Mouse (Mus musculus) stomach, embryonic 14.5 days (tissue): Measurements from ENCODE around the gene Erc1. TPM values are rescaled to one million over a fixed set of nuclear protein-coding genes. Genes with fewer than 3 reads are reported as not detected.

Source experiments
- ATAC-seq: fragments of 200-750 bp; cut with Nextera tagmentation; 2 replicates; pipeline ENCODE4 v1.8.0; 2017; ENCODE audit warnings: low read depth, moderate TSS enrichment; ENCODE audit not compliant: insufficient number of reproducible peaks, insufficient read depth, low FRiP score
- H3K27ac ChIP-seq: fragments of 300-500 bp; sonication (generic); 2 replicates; pipeline ENCODE4 v1.5.1; 2014; ENCODE audit warnings: mild to moderate bottlenecking, low read length, moderate library complexity, mixed read lengths
- H3K27me3 ChIP-seq: fragments of 300-500 bp; sonication (generic); 2 replicates; pipeline ENCODE4 v1.6.1; 2014; ENCODE audit warnings: low read length, control low read depth, mixed read lengths; ENCODE audit not compliant: control insufficient read depth, insufficient read depth
- H3K36me3 ChIP-seq: fragments of 300-500 bp; sonication (generic); 2 replicates; pipeline ENCODE4 v1.6.1; 2014; ENCODE audit warnings: mild to moderate bottlenecking, control low read depth, low read length, moderate library complexity, mixed read lengths; ENCODE audit not compliant: control insufficient read depth, insufficient read depth
- H3K4me1 ChIP-seq: fragments of 300-500 bp; sonication (generic); 2 replicates; pipeline ENCODE4 v1.6.1; 2014; ENCODE audit warnings: low read length, control low read depth, mixed read lengths; ENCODE audit not compliant: control insufficient read depth, insufficient read depth
- H3K4me2 ChIP-seq: fragments of 300-500 bp; sonication (generic); replicated peaks from 2 replicates; pipeline ENCODE4 v1.6.1; 2014; ENCODE audit warnings: low read depth, low read length, control low read depth
- H3K4me3 ChIP-seq: fragments of 300-500 bp; sonication (generic); 2 replicates; pipeline ENCODE4 v1.5.1; 2014; ENCODE audit warnings: low read depth, low read length, control low read depth
- H3K9ac ChIP-seq: fragments of 300-500 bp; sonication (generic); replicated peaks from 2 replicates; pipeline ENCODE4 v1.6.1; 2014; ENCODE audit warnings: low read depth, mild to moderate bottlenecking, control low read depth, low read length, moderate library complexity, mixed read lengths
- H3K9me3 ChIP-seq: fragments of 300-500 bp; sonication (generic); 2 replicates; pipeline ENCODE4 v1.6.1; 2016; ENCODE audit warnings: low read depth, low read length, control low read depth; ENCODE audit not compliant: control insufficient read depth
- WGBS: fragments of 180-500 bp; shearing (Covaris S2); extraction: QIAGEN DNeasy Blood & Tissue Kit; methylation state at CpG from one replicate; pipeline ENCODE4 v1.1.7; 2014; 5-methylcytosine and 5-hydroxymethylcytosine counted together
- polyA plus RNA-seq: library from polyadenylated mRNA; unstranded; fragments of >200 nt; fragmentation: Nextera tagmentation; extraction: Ambion mirVana; gene quantifications from 2 replicates; pipeline ENCODE4 v1.2.1, GENCODE M21; 2014

Erc1 gene
- polyA plus RNA-seq, 1 experiment from 2014 or later, result 27.5 TPM

- Histone ChIP-seq H3K36me3 (no peaks in the 10 kb centered on the region), H3K9me3 (no peaks in the 10 kb centered on the region), H3K27ac (peak overlapping the region; percentile 23; the same call in 1 of the 2 replicates), H3K4me2 (no peak overlapping the region), H3K27me3 (no peaks in the 10 kb centered on the region), H3K4me3 (no peak overlapping the region), H3K4me1 (peaks cover 5% of the 10 kb centered on the region; the same call in 1 of the 2 replicates), H3K9ac (no peak overlapping the region)
- ATAC-seq, result no peak
- WGBS, result 66% methylated on average over 12 of the region's 12 CpGs
Observed at GRCm38 (mm10) chr6:119535867-119536266, 312.1 kb downstream of the Erc1 start.

GRCm38 (mm10) chr6:119533170-119533709 is 314.7 kb downstream of the Erc1 start:
- no peaks in the 10 kb centered on the region for H3K27me3 ChIP-seq
- 66% methylated on average over 9 of the region's 9 CpGs for WGBS
- H3K4me2 ChIP-seq, result no peak overlapping the region
- H3K9me3 ChIP-seq, result no peaks in the 10 kb centered on the region
- ATAC-seq, result no peak
- H3K9ac ChIP-seq, result no peak overlapping the region
- H3K27ac ChIP-seq, result no peak overlapping the region
- H3K4me3 ChIP-seq, result no peak overlapping the region
- no peaks in the 10 kb centered on the region for H3K36me3 ChIP-seq
- H3K4me1 ChIP-seq, result peaks cover 5% of the 10 kb centered on the region; the same call in 1 of the 2 replicates

GRCm38 (mm10) chr6:119529659-119530058 is 318.3 kb downstream of the Erc1 start:
- Histone ChIP-seq H3K4me3 (no peak overlapping the region), H3K4me2 (no peak overlapping the region), H3K27me3 (no peaks in the 10 kb centered on the region), H3K27ac (no peak overlapping the region), H3K4me1 (no peaks in the 10 kb centered on the region), H3K9ac (no peak overlapping the region), H3K36me3 (no peaks in the 10 kb centered on the region), H3K9me3 (no peaks in the 10 kb centered on the region)
- 90% methylated on average over 3 of the region's 3 CpGs for WGBS
- no peak for ATAC-seq

- Histone ChIP-seq H3K9me3 (no peaks in the 10 kb centered on the region), H3K27me3 (no peaks in the 10 kb centered on the region), H3K4me2 (no peak overlapping the region), H3K9ac (no peak overlapping the region), H3K36me3 (no peaks in the 10 kb centered on the region), H3K4me1 (0 out of 2 replicates have a peak, but pooled peaks cover 5% of the 10 kb centered on the region), H3K27ac (no peak overlapping the region), H3K4me3 (no peak overlapping the region)
- WGBS, result 67% methylated on average over 5 of the region's 5 CpGs
- no peak for ATAC-seq
Observed at GRCm38 (mm10) chr6:119526498-119526897, 321.5 kb downstream of the Erc1 start.

GRCm38 (mm10) chr6:119521931-119522391 is 326.0 kb downstream of the Erc1 start:
- H3K27ac ChIP-seq, result no peak overlapping the region
- no peak overlapping the region for H3K4me3 ChIP-seq
- H3K9ac ChIP-seq, result no peak overlapping the region
- 55% methylated on average over 3 of the region's 3 CpGs for WGBS
- no peaks in the 10 kb centered on the region for H3K36me3 ChIP-seq
- 0 out of 2 replicates have a peak, but pooled peaks cover 5% of the 10 kb centered on the region for H3K4me1 ChIP-seq
- no peaks in the 10 kb centered on the region for H3K27me3 ChIP-seq
- H3K4me2 ChIP-seq, result no peak overlapping the region
- ATAC-seq, result no peak
- H3K9me3 ChIP-seq, result no peaks in the 10 kb centered on the region

- Histone ChIP-seq H3K4me2 (no peak overlapping the region), H3K27ac (no peak overlapping the region), H3K4me3 (no peak overlapping the region), H3K9ac (no peak overlapping the region), H3K27me3 (no peaks in the 10 kb centered on the region), H3K4me1 (0 out of 2 replicates have a peak, but pooled peaks cover 5% of the 10 kb centered on the region), H3K36me3 (no peaks in the 10 kb centered on the region), H3K9me3 (no peaks in the 10 kb centered on the region)
- ATAC-seq, result no peak
- 89% methylated on average over 3 of the region's 3 CpGs for WGBS
Observed at GRCm38 (mm10) chr6:119521482-119521900, 326.5 kb downstream of the Erc1 start.

Other genes starting within 250 kb of the Erc1 start
- gene Rad52, start 54.5 kb upstream of the Erc1 start, polyA plus RNA-seq, result 24.2 and 27.3 TPM in 2 replicates
- gene Wnk1, start 190.5 kb upstream of the Erc1 start, polyA plus RNA-seq, result 80.8 and 86.0 TPM in 2 replicates
- not detected in 2 replicates for gene Ninj2, start 245.2 kb upstream of the Erc1 start, polyA plus RNA-seq